Mouse (Mus musculus): ENCODE measurements around the gene Tapbp. TPM values are rescaled to one million over a fixed set of nuclear protein-coding genes. Genes with fewer than 3 reads are reported as not detected.

Gene Tapbp
- polyA plus RNA-seq, 1 experiment from 2014 or later = 29.1 TPM

- ATAC-seq (replicated peaks; ENCODE audit: low FRiP score) (peak; percentile 7; the same call in 1 of the 2 replicates), DNase-seq (ENCODE audit: low spot score) (no peak)
- 1% methylated on average over 26 of the region's 26 CpGs for WGBS
- Histone ChIP-seq H3K27me3 (replicated peaks; ENCODE audit: control insufficient read depth, insufficient read depth, low read length) (no peaks in the 10 kb centered on the region), H3K36me3 (ENCODE audit: control insufficient read depth, insufficient read depth, low read length) (peaks cover 34% of the 10 kb centered on the region), H3K4me1 (replicated peaks; ENCODE audit: control insufficient read depth, insufficient read depth, low read length) (peaks cover 19% of the 10 kb centered on the region), H3K27ac (ENCODE audit: low read depth, low read length) (no peak overlapping the region), H3K4me3 (ENCODE audit: low read depth, low read length) (peak overlapping the region; percentile 91), H3K9ac (ENCODE audit: low read depth, low read length) (peak overlapping the region; percentile 83), H3K9me3 (ENCODE audit: control insufficient read depth, low read length) (no peaks in the 10 kb centered on the region), H3K4me2 (peak overlapping the region; percentile 92)
These were observed 25.3 kb downstream of the Tapbp start for GRCm38 (mm10) chr17:33940981-33941380.

GRCm38 (mm10) chr17:33941381-33941780 lies 25.7 kb downstream of the Tapbp start:
- peaks cover 34% of the 10 kb centered on the region for H3K36me3 ChIP-seq (ENCODE audit: control insufficient read depth, insufficient read depth, low read length)
- H3K4me2 ChIP-seq = peak overlapping the region; percentile 92
- H3K4me1 ChIP-seq (replicated peaks; ENCODE audit: control insufficient read depth, insufficient read depth, low read length) = peaks cover 19% of the 10 kb centered on the region
- peak overlapping the region; percentile 83 for H3K9ac ChIP-seq (ENCODE audit: low read depth, low read length)
- DNase-seq (ENCODE audit: low spot score) (no peak), ATAC-seq (replicated peaks; ENCODE audit: low FRiP score) (no peak)
- no peaks in the 10 kb centered on the region for H3K27me3 ChIP-seq (replicated peaks; ENCODE audit: control insufficient read depth, insufficient read depth, low read length)
- no peaks in the 10 kb centered on the region for H3K9me3 ChIP-seq (ENCODE audit: control insufficient read depth, low read length)
- WGBS = 45% methylated on average over 19 of the region's 19 CpGs
- peak overlapping the region; percentile 91 for H3K4me3 ChIP-seq (ENCODE audit: low read depth, low read length)
- no peak overlapping the region for H3K27ac ChIP-seq (ENCODE audit: low read depth, low read length)

DNA sequence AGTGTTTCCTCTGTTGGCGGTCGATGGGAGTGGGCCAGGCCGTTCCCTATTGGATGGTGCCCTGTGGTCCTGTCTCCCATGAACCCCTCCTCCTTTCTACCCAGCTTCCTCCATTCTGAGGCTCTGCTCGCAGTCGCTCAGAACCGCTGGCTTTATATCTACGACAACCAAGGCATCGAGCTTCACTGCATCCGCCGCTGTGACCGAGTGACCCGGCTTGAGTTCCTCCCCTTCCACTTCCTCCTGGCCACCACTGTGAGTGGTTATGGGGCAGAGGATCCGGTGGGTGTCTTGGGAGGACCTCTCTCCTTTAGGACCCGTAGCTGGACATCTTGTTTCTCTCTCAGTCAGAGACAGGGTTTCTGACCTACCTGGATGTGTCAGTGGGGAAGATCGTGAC lies 27.8 kb downstream of the Tapbp start:
- whole genome bisulfite sequencing = 92% methylated on average over 15 of the region's 15 CpGs
- Histone ChIP-seq H3K4me1 (replicated peaks; ENCODE audit: control insufficient read depth, insufficient read depth, low read length) (peaks cover 18% of the 10 kb centered on the region), H3K36me3 (ENCODE audit: control insufficient read depth, insufficient read depth, low read length) (peaks cover 30% of the 10 kb centered on the region), H3K4me2 (no peak overlapping the region), H3K4me3 (ENCODE audit: low read depth, low read length) (no peak overlapping the region; the same call in 1 of the 2 replicates), H3K27me3 (replicated peaks; ENCODE audit: control insufficient read depth, insufficient read depth, low read length) (no peaks in the 10 kb centered on the region), H3K9me3 (ENCODE audit: control insufficient read depth, low read length) (no peaks in the 10 kb centered on the region), H3K9ac (ENCODE audit: low read depth, low read length) (no peak overlapping the region), H3K27ac (ENCODE audit: low read depth, low read length) (no peak overlapping the region)
- ATAC-seq (replicated peaks; ENCODE audit: low FRiP score) (no peak), DNase-seq (ENCODE audit: low spot score) (no peak)

DNA sequence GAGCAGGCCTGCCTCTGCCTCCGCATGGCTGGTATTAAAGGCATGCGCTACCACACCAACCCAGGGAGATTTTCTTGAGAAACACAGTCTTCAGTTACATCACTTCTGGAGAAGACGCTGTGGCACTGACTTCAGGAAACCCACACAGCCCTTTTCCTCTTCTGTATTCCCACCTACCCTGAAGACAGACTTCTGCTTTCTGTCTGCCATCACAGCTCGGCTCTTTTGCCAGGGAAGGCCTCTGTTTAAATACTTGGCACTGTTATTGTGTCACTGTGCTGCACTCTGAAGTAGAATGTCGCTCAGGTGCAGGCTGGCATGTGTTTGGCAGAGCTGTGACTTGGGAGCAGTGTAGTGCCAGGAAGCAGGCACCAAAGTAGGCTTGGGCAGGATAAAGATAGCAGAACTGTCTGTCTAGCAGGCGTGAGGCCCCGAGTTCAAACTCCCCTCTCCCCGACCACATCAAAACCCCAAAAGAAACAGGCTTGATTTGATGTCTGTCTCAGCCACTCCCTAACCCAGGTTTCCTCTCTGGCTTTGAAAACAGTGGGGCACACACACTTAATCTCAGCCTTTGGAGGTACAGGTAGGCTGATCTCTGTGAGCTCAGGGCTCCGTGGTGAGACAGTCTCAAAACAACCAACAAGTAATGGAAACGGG lies 31.9 kb downstream of the Tapbp start:
- Histone ChIP-seq H3K27ac (ENCODE audit: low read depth, low read length) (no peak overlapping the region), H3K9ac (ENCODE audit: low read depth, low read length) (no peak overlapping the region), H3K4me2 (no peak overlapping the region; the same call in 1 of the 2 replicates), H3K36me3 (ENCODE audit: control insufficient read depth, insufficient read depth, low read length) (peaks cover 41% of the 10 kb centered on the region), H3K9me3 (ENCODE audit: control insufficient read depth, low read length) (no peaks in the 10 kb centered on the region), H3K4me3 (ENCODE audit: low read depth, low read length) (no peak overlapping the region), H3K27me3 (replicated peaks; ENCODE audit: control insufficient read depth, insufficient read depth, low read length) (no peaks in the 10 kb centered on the region), H3K4me1 (replicated peaks; ENCODE audit: control insufficient read depth, insufficient read depth, low read length) (peaks cover 27% of the 10 kb centered on the region)
- no peak for DNase-seq (ENCODE audit: low spot score)
- 76% methylated on average over 10 of the region's 10 CpGs for WGBS
- ATAC-seq (replicated peaks; ENCODE audit: low FRiP score) = no peak

- no peaks in the 10 kb centered on the region for H3K27me3 ChIP-seq (replicated peaks; ENCODE audit: control insufficient read depth, insufficient read depth, low read length)
- DNase-seq (ENCODE audit: low spot score) = no peak
- H3K4me3 ChIP-seq (ENCODE audit: low read depth, low read length) = no peak overlapping the region
- no peak overlapping the region for H3K27ac ChIP-seq (ENCODE audit: low read depth, low read length)
- peaks cover 34% of the 10 kb centered on the region for H3K4me1 ChIP-seq (replicated peaks; ENCODE audit: control insufficient read depth, insufficient read depth, low read length)
- H3K36me3 ChIP-seq (ENCODE audit: control insufficient read depth, insufficient read depth, low read length) = peaks cover 44% of the 10 kb centered on the region
- H3K9ac ChIP-seq (ENCODE audit: low read depth, low read length) = no peak overlapping the region
- ATAC-seq (replicated peaks; ENCODE audit: low FRiP score) = no peak
- H3K4me2 ChIP-seq = no peak overlapping the region
- WGBS = 88% methylated on average over 22 of the region's 22 CpGs
- no peaks in the 10 kb centered on the region for H3K9me3 ChIP-seq (ENCODE audit: control insufficient read depth, low read length)
These were observed 32.6 kb downstream of the Tapbp start for GRCm38 (mm10) chr17:33948090-33948904.

DNA sequence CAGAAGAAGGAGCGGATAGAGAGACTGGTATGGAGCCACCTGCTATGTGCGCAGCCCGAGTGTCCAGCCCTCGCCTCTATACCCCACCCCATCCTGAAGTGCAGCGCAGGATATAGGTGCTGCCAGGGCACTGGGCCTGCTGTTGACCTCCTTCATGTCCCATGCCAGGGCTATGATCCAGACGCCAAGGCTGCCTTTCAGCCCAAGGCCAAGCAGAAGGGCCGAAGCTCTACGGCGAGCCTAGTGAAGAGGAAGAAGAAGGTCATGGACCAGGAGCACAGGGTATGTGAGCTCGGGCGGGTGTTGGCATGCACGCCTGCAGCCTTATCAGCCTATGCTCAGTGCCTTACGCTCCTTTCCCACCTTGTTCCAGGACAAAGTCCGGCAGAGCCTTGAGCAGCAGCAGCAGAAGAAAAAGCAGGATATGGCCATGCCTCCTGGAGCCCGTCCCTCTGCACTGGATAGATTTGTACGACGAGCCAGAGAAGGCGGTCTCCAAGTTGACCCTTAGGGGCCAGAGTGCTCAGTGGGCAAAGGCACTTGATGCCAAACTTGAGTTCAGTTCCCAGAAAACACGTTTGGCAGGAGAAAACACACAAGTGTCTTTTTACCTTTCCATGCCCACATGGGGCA lies 33.3 kb downstream of the Tapbp start:
- H3K27me3 ChIP-seq (replicated peaks; ENCODE audit: control insufficient read depth, insufficient read depth, low read length) = no peaks in the 10 kb centered on the region
- H3K9me3 ChIP-seq (ENCODE audit: control insufficient read depth, low read length) = no peaks in the 10 kb centered on the region
- H3K9ac ChIP-seq (ENCODE audit: low read depth, low read length) = no peak overlapping the region
- no peak overlapping the region for H3K4me2 ChIP-seq
- peaks cover 44% of the 10 kb centered on the region for H3K36me3 ChIP-seq (ENCODE audit: control insufficient read depth, insufficient read depth, low read length)
- no peak for DNase-seq (ENCODE audit: low spot score)
- H3K4me1 ChIP-seq (replicated peaks; ENCODE audit: control insufficient read depth, insufficient read depth, low read length) = peaks cover 42% of the 10 kb centered on the region
- WGBS = 86% methylated on average over 19 of the region's 19 CpGs
- ATAC-seq (replicated peaks; ENCODE audit: low FRiP score) = no peak
- H3K27ac ChIP-seq (ENCODE audit: low read depth, low read length) = no peak overlapping the region
- no peak overlapping the region for H3K4me3 ChIP-seq (ENCODE audit: low read depth, low read length)

DNA sequence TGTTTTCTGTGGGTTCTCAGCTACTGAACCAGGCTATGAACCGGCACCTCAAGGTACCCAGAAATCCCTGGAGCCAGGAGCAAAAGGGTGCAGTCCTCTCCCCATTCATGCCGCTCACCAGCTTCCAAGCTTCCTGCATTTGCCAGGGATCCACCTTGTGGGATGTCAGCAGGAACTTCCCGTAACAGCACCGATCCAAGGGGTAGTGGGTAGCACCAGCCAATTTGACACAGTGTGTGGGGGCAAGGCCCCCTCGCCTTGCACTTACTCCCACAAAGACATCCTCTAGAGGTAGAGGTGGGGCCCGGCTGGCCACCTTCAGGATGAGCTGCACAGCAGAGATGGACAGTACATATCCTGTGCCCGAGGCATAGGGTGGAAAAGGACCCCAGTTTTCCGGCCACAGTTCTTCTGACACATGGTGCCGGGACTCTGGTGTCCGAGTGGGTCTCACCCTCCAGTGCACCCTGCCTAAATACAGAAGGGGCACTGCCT lies 34.5 kb downstream of the Tapbp start:
- no peaks in the 10 kb centered on the region for H3K9me3 ChIP-seq (ENCODE audit: control insufficient read depth, low read length)
- ATAC-seq (replicated peaks; ENCODE audit: low FRiP score) (no peak), DNase-seq (ENCODE audit: low spot score) (no peak)
- peaks cover 41% of the 10 kb centered on the region for H3K36me3 ChIP-seq (ENCODE audit: control insufficient read depth, insufficient read depth, low read length)
- H3K4me2 ChIP-seq = peak overlapping the region; percentile 100
- H3K9ac ChIP-seq (ENCODE audit: low read depth, low read length) = peak overlapping the region; percentile 72
- H3K4me3 ChIP-seq (ENCODE audit: low read depth, low read length) = peak overlapping the region; percentile 85
- WGBS = 70% methylated on average over 10 of the region's 10 CpGs
- H3K27me3 ChIP-seq (replicated peaks; ENCODE audit: control insufficient read depth, insufficient read depth, low read length) = no peaks in the 10 kb centered on the region
- peaks cover 48% of the 10 kb centered on the region for H3K4me1 ChIP-seq (replicated peaks; ENCODE audit: control insufficient read depth, insufficient read depth, low read length)
- peak overlapping the region; percentile 90 for H3K27ac ChIP-seq (ENCODE audit: low read depth, low read length)

DNA sequence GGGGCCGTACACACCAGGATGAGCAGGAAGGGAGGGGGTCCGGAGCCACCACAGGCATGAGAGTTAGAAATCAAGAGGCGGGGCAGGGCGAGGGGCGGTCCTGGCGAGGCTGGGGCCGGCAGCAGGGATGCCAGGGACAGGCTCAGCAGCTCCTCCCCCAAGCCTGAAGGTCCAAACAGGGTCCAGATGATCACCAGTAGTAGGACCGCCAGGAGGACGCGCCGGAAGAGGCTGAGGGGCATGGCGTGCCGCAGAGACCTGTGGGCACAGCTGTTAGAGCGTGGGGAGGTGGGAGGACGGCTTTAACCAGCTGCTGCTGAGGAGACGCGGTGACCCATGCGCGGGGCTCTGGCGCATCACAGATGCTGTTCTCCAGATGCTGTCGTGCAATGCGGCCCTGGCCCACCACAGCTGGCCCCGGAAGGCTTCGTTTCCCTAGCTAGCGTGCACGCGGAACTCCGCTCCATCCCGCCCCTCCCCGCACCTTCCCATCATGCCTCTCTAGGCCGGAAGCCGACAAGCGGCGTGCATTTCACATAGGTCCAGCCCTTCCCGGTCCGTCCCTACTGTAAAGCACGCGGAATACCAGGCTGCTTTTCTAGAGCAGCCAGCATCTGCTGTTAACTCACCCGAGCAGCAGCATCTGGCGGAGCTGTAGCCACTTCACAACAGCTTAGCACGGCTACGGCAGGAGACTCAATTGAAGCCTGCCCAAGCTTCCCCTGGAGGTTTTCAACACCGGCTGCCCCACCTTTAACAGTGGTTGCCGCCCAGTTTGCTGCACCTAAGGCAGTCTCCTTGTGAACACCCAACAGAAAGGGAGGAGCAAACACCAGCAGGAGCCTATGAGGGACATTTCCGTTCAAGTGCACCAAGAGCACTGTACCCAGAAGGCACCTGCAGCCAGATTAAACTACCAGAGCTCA lies 35.6 kb downstream of the Tapbp start, which contains the start of gene B3galt4:
Gene B3galt4, minus strand, starts transcription at position 468 of the 926 bp plus-strand sequence.
- ATAC-seq (replicated peaks; ENCODE audit: low FRiP score) (peak; percentile 80), DNase-seq (ENCODE audit: low spot score) (peak; percentile 92)
- peak within 1 kb of the TSS; percentile 97 for H3K9ac ChIP-seq (ENCODE audit: low read depth, low read length)
- no peaks in the 10 kb centered on the region for H3K27me3 ChIP-seq (replicated peaks; ENCODE audit: control insufficient read depth, insufficient read depth, low read length)
- H3K4me1 ChIP-seq (replicated peaks; ENCODE audit: control insufficient read depth, insufficient read depth, low read length) = peaks cover 48% of the 10 kb centered on the region
- H3K4me3 ChIP-seq (ENCODE audit: low read depth, low read length) = peak within 1 kb of the TSS; percentile 85
- peak within 1 kb of the TSS; percentile 90 for H3K27ac ChIP-seq (ENCODE audit: low read depth, low read length)
- no peaks in the 10 kb centered on the region for H3K9me3 ChIP-seq (ENCODE audit: control insufficient read depth, low read length)
- H3K36me3 ChIP-seq (ENCODE audit: control insufficient read depth, insufficient read depth, low read length) = peaks cover 38% of the 10 kb centered on the region
- WGBS = under 1% methylated on average over 45 of the region's 45 CpGs
- H3K4me2 ChIP-seq = peak within 1 kb of the TSS; percentile 100

Data from liver, embryonic 11.5 days (tissue).